Mouse (Mus musculus) layer of hippocampus, adult 18-20 months (tissue): ENCODE results near the gene Cx3cr1. TPM values are rescaled to one million over a fixed set of nuclear protein-coding genes. Genes with fewer than 3 reads are reported as not detected.

Source experiments
- DNase-seq, 2 experiments: peaks; one replicate each; pipeline ENCODE4 v3.0.0; 2022; ENCODE audit warnings: low spot score in 2 of 2
- total RNA-seq, 2 experiments: library from RNA; stranded (reverse); gene quantifications; 2 replicates each; pipeline ENCODE4 v1.2.3; 2021

Cx3cr1 gene
- total RNA-seq, 2 experiments from 2014 or later = 26.5 to 31.6 TPM

DNA sequence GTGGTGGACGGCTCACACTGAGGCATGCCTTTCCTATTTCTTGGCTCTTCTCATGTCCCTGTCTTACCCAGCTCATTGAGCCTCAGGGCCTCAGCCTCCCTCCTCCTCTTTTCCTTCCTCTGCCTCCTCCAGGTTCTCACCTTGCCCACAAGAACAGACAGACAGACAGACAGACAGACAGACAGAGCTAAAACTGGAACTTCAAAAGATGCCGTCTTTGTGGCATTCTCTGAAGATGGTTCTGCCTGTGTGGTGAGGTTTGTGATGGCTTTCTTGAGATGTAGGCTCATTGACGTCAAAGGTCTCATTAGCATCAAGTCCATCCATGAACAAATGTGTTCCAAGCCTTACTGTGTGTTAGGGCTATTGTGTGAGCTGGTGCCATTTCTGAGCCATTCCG is 13.0 kb upstream of the Cx3cr1 start:
- DNase-seq = no peak

DNA sequence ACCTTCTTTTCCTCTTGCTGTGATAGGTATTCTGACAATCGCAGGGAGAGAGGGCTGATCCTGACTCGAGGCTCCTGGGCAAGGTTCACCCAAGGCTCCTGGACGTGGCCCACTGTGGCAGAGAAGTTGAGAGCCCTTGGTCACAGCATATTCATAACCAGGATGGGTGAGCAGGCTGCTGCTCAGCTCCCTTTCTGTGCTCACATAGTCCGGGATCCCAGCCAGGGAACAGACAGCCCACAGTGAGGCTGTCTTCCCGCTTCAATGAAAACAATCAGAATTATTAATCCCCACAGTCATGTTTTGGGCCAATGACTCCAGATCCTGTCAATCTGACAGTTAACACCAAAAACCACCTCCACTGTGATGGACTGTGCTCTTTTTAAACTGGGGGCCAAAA is 12.3 kb upstream of the Cx3cr1 start:
- DNase-seq = peak; percentile 69 to 86

DNA sequence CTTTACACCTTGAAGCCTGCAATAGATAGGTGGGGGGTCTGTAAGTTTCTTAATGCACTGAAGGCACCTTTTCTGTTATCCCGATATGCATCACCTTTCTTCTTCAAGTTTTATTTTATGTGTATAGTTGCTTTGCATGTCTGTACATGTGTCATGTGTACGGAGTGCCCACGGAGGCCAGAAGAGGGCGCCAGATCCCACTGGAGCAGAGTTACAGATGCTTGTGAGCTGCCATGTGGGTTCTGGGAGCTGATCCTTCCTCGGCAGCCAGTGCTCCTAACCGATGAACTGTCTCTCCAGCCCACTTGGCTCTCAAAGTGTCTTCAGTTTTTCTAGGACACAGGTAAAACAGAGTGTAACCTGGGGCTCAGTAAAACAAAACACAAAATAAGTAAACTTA is 11.6 kb upstream of the Cx3cr1 start:
- DNase-seq = no peak

DNA sequence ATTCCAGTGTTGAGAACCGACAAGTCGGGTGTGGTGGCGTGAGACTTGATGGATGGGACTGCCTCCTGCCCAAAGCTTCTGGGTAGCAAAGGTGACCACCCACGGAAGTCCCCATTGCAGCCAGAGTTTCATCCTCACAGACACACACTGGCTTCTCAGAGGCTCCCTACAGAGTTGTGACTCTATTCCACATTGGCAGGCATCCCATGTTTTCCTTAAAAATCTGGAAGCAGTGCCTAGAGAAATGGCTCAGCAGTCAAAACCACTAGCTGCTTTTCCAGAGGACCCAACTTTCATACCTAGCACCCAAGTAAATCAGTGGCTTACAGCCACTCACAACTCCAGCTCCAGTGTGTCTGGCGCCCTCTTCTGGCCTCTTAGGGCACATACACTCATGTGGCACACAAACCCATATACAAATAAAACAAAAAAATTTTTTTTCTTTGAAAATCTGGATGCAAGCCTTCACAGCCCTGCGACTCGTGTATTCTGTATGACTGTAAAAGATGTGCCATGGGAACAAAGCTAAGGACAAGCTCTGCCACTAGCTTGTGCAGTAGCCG is 10.9 kb upstream of the Cx3cr1 start:
- DNase-seq = peak; percentile 43 to 75

DNA sequence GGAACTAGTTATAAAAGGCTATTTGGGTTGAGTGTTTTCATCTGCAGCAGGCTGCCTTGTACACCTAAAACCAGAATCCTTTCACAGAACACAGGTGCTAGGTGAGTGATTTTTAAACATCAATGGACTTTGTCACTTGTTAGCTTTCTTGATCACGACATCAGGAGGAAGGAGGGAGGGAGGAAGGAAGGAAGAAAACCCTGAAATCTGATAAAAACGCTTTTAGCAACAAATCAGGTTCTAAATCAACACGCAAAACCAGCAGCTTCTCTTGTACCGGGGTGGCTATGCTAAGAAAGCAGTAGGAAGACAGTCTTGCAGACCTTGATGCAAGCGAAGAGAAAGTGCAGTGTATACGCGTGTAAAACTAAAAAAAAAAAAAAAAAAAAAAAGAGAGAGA is 10.2 kb upstream of the Cx3cr1 start:
- DNase-seq = no peak

DNA sequence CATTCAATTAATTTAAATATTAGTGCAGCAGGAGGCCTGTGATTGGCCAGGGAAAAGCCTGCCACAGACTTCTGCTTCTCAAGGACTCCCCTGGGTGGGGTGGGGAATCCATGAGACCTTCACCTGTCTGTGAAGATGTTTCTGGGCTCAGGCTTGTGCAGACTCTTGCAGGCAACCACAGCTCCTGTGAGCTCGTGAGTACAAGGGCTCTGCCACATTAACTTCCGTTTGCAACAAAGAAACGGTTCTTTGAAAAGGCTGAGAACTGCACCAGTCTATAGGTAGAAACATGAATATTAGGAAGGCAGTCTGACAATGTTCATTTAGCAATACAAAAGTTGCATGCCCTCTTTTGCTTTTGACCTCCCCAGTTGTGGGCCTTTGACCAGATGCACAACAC is 8.6 kb upstream of the Cx3cr1 start:
- no peak for DNase-seq

DNA sequence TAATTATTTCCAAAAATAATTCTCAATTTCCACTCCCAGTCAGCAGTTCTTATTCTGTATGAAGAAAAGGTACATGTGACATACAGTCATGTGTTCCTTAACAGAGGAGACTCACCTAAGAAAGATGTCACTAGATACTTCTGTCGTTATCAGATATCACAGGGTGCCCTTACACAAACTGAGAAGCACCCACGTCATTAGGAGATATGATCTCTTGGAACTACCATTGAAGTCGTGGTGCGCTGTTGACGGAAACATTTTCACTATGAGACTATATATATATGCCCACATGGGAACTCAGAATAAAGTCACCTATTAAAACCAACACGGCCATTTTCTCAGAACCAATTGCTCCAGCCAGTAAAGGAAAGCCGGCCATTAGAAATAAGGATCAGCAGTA is 4.8 kb upstream of the Cx3cr1 start:
- no peak for DNase-seq

DNA sequence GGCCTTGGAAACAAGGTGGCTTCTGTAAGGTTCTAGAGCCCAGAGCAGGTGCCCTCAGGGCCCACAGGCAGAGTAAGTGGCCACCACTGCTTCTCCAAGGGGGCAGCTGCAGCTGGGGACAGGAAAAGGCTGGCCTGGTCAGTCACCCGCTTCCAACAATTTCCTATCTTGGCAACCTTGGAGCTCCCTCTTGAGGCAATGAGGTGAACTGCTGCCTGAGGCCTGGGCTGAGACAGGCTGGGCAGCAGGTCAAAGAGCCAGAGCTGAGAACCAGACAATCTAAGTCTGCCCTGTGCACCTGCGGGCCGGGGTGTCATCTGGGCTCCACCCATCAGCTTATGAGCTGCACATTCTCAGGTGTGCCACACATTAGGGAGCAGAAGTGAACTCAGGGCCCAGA is 3.5 kb upstream of the Cx3cr1 start:
- peak; percentile 54 to 83 for DNase-seq

DNA sequence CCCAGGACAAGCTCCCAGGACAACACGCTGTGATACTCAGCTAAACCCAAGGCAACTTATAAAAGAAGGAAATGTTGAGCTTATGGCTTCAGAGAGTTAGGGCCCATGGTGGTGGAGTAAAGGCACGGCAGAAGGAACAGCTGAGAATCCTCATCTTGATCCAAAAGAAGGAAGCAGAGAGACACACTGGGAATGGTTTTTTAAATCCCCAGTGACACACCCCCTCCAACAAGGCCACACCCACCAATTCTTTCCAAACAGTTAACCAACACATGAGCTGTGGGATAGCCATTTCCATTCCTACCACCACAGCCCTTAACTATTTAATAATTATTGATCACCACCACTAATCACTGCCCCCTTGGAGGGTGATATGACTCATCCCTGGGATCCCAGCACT is 1.6 kb upstream of the Cx3cr1 start:
- no peak for DNase-seq

DNA sequence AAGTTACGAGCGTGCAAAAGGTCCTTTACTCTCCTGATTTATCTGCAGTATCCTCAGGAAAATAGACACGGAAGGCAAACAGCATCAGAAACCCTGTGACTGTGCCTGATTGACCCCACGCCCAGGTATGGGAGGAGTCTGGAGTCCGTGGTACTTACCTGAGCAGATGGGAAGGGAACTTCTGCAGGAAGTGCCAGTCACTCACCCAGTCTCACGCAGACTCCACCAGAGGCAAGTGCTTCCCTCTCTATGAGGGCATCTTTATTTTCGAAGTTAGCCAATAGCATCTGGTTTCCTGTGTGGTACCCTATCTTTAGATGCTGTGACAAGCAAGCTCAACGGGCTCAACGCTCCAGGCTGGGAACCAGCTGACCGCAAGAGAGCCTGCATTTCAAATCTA is 1.6 kb downstream of the Cx3cr1 start:
- no peak for DNase-seq

DNA sequence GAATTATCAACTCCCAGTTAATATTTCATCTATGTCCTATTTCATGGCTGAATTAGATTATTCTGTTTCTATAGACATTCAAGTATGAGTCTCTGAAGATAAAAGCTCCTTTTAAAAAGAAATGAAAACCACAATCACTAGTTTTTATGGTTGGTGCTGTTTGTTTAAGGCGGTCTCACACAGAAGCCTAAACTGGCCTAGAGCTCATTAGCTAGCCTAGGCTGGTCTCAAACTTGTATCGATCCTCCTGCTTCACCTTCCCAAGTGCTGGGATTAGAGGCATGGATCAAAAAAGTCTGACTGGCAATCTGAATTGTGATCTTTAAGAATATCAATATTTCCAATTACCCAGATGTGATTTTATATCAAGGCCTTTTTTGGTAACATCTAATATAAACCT is 2.1 kb downstream of the Cx3cr1 start:
- no peak for DNase-seq

DNA sequence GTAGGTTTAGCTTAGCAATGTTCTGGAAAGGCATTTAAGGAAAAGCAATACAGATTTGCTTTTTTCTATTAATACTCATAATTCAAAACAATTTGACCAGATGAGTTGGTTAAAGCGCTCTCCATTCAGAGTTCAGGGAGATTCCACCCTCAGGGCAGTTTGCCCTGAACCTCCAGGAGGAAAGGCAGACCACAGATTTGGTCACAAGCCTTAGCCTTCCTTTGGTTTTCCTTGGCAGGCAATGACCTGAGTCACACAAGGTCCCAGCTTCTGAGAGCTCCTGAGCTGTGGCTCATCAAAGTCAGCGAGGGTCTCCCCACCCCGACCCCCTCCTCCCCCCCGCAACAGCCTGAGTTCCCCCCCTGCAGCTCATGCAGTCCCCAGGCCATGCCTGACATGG is 5.4 kb downstream of the Cx3cr1 start:
- DNase-seq = no peak

DNA sequence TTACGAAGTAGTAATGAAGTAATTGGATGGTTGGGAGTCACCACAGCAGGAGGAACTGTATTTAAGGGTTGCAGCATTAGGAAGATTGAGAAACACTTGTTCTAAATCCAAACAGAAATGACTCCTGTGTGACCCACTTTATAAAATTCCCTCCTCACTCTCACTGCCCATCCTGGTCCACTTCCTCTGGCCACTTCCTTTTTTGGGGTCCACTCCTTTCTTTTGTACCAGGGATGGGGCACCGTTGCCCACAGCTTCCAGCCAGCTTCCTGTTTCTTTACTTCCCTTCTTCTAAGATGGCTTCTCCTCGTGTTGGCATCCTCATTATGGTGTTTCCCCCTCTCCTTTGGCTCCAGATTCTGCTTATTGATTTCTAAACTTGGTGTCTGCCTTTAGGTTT is 10.9 kb downstream of the Cx3cr1 start:
- no peak for DNase-seq

DNA sequence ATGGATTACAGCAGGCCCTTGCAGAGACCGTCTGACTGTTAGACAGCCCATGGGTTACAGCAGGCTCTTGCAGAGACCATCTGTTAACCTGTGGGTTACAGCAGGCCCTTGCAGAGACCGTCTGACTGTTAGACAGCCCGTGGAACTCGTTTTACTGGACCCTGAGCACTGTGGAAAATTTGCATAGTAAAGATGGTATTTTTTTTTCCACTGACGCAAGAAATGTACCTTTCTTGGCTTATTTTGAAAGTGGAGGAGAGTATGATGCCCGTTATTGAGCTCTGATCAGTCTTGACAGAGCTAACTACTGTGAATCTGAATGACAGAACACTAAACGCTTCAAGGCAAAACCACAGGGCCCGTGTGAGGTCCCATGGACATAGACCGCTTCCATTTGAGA is 13.5 kb downstream of the Cx3cr1 start:
- no peak for DNase-seq

DNA sequence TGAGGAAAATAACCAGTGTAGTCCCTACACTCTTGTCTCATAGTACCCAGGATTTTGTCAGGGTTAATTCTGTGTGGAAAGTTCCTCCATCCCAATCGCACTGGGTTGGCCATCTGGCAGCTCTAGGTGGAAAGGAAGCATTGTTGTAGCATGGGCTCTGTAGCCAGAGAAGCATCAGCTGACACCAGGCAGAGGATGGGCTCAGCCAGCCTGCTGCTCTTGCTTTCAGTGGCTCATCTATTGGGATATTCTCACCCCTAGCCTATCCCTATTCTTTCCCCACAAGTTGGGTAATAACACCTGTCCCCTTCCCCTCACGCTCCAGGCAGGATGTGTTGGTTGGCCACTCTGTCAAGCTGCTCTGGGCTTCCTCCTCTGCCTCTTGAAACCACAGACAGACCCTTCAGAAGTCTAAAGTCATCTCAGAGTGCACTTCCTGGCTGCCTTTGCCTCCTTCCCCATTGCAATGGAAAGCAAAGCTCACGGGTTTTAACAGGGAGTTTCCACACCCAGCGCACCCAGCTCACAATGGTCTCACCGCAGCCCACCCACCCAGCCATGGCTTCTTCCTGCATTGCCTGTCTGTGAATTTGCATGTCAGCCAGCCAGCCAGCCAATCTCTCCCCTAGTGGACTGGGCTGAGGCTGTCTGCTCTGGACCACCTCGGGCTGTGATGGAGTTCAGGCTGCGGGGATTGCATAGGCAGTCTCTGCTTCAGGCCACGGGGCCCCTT is 15.0 kb downstream of the Cx3cr1 start:
- peak in 1 of 2 experiments; percentile 22 for DNase-seq

DNA sequence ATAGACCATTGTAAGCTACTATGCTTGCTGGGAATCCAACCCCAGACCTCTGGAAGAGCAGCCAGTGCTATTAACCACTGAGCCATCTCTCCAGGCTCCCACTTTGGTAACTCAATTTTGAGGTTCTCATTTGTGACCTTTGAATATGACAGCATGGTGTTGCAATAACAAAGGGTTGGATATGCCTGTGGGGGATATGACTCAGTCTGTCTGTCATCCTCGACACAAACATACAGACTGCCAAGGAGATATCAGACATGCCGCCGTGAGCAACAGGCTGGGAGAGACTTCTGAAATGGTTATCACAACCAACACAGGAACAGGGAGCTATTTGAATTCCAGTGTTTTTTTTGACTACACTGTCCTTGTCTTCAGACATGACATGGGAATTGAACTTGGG is 20.3 kb downstream of the Cx3cr1 start:
- DNase-seq = no peak

DNA sequence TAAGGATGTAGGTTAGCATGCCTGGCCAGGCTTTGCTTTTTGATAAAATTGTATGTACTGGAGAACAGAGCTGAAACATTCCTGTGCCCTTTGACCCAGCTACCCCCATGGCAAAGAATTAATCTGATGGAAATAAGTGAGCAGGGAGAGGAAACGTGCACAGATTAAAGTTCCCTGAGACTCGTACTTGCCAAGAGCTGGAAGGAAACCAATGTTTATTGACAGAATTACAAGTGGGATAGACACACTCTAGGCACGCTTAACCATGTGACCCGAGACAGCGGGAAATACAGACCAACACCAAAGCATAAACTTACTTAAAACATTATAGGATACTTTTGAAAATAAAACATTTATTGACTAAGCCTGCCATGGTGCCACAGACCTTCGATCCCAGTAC is 21.2 kb downstream of the Cx3cr1 start:
- DNase-seq = no peak

DNA sequence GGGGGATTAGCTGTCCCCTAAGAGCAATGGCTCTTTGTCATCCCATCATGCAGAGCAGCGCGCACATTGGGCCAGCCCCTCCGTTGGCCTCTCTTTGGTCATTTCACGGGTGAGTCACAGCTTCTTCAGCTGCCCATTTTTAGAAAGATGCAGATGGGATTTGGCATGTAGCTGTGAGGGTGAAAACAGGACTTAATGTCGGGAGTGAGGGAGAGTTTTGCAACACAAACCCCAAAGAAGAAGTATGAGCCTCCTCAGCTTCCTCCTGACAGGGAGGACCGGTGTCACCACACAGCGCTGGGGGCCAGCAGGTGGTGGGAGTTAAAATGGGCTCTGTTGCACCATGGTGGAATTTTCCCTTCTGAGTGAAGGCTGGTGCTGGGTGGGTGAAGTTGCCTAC is 26.6 kb downstream of the Cx3cr1 start:
- DNase-seq = no peak

DNA sequence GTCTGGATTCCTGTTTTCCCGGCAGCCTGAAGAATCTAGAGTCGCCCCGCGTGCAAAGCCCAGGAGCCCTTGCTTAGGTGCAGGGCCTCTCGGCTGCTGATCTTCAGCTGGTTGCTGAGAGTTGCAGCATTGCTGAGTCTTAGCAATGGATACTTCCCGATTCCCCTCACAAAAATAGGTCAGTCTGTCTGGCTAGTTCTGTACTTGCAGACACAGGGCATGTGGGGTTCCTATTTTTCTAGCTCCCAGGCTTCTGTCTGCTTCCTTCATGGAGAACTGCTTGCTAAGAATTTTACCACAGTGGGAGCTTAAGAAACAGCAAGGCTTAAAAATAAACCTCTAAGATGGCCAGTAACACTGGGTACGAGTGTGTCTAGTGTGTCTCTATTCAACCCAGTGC is 32.3 kb downstream of the Cx3cr1 start:
- no peak for DNase-seq

DNA sequence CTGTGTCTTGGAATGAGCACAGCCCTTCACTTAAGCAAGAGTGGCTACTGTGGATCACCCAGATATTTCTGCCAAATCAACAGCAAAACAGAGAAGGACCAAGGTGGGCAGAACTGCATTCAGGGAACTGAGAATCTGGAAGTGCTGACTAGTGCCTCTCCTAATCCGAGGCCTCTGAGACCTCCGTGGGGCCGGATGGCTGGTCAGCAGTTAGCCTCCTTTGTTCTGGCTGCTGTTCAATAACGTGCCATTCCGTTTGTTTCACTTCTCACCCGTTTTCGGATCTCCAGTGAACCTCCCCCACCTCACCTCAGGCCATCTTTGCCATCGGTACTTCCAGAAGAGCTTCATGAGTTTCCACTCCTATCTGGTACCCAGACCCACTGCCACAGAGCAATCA is 35.3 kb downstream of the Cx3cr1 start:
- DNase-seq = no peak

DNA sequence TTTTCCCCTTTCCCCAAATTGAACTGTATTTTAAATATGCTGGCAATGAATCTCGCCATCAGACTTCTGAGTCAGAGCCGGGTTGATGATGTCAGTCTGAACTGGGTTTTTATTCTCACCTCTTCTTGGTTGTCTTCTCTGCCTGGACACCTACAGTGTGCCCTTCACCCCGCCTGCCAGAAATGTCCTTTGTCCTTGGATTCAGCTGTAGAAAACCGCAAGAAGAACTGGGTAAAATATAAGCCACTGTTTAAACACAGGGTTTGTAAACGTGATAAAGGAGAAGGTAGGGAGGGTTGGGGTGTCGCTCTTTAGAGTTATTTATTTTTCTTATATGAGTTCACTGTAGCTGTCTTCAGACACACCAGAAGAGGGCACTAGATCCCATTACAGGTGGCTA is 37.0 kb downstream of the Cx3cr1 start:
- DNase-seq = no peak

DNA sequence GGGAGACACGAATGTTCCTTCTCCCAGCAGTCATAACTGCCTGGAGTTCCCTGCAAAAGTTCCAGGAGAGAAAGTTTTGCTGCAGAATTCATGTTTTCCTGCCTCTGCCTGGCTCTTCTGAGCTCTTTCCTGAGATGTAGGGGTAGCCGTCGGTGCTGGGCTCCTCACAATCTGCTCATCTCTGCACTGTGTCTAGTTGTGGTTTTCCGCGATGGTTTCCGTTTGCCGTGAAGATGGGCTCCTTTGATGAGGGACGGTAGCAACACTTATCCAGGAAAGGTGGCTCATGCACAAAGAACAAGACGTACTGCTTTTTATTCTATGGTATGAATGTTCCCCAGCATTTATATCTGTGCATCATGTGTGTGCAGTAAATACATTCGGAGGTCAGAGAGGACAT is 39.3 kb downstream of the Cx3cr1 start:
- no peak for DNase-seq

DNA sequence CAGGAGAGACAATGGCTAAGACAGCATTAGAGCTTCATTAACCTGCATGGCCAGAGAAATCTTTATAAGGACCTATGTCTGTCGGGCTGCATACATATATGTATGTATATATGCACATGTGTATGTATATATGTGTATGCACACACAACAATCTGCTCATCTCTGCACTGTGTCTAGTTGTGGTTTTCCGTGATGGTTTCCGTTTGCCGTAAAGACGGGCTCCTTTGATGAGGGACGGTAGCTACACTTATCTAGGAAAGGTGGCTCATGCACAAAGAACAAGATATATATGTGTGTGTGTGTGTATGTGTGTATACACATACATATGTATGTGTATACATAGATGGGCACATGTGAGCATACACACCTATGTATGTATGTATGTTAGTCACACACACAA is 39.8 kb downstream of the Cx3cr1 start:
- DNase-seq = no peak
